In the genomic region with DNA sequence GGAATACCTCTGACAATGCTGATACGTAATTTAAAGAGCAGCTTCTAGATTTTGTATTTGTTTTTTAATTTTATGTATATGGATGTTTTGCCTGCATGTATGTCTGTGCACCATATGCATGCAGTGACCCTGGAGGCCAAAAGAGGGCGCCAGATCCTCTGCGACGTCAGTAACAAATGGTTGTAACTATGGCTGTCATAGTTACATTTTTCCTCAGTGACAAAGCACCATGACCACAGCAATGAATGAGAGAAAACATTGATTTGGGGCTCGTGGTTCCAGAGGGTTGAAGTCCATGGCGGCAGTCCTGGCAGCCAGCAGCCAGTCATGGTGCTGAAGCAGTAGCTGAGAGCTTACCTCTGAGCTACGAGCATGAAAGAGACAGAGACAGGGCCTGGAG, we compare ENCODE assay signal across 10 mouse cellular contexts. TPM values are rescaled to one million over a fixed set of nuclear protein-coding genes. Genes with fewer than 3 reads are reported as not detected.
DNase-seq lines count a peak whose midpoint lies in the region; ATAC-seq and TF ChIP-seq lines count a peak whose summit lies in the region.
"Had no signal": no experiment of that assay in that cellular context is flagged by ENCODE, and none has a peak within 500 bp of the region (broad histone marks: within the 10 kb centered on the region; RNA-seq: fewer than 3 reads in every experiment).

No protein-coding gene starts in this region.

- no peaks in the 10 kb centered on the region for H3K9me3 ChIP-seq in kidney, embryonic 14.5 days (ENCODE audit: control insufficient read depth, low read length)
- no peaks in the 10 kb centered on the region for H3K9me3 ChIP-seq in ES-Bruce4 (replicated peaks; ENCODE audit: control insufficient read depth, insufficient read depth, low read length, poor library complexity, severe bottlenecking)
- H3K9me3 ChIP-seq: midbrain, embryonic 12.5 days; stomach, embryonic 15.5 days had no signal

- 59% methylated on average over 7 of the region's 7 CpGs for WGBS in kidney, adult 2 months
- WGBS in kidney, embryonic 14.5 days = 57% methylated on average over 7 of the region's 7 CpGs

- no peak overlapping the region for H3K27ac ChIP-seq in kidney, adult 2 months (ENCODE audit: insufficient read depth, low read depth, low read length)
- H3K27ac ChIP-seq in kidney, embryonic 14.5 days (ENCODE audit: low read depth, low read length) = no peak overlapping the region
- H3K27ac ChIP-seq in ES-Bruce4 (ENCODE audit: insufficient read depth, low read length) = no peak overlapping the region
- H3K27ac ChIP-seq: midbrain, embryonic 12.5 days; stomach, embryonic 15.5 days had no signal

- no peaks in the 10 kb centered on the region for H3K36me3 ChIP-seq in kidney, adult 2 months (ENCODE audit: control insufficient read depth, insufficient read depth, low read length)
- H3K36me3 ChIP-seq in kidney, embryonic 14.5 days (ENCODE audit: control insufficient read depth, insufficient read depth, low read length) = no peaks in the 10 kb centered on the region
- no peaks in the 10 kb centered on the region for H3K36me3 ChIP-seq in ES-Bruce4 (ENCODE audit: control insufficient read depth, insufficient read depth, low read length, poor library complexity, severe bottlenecking)
- H3K36me3 ChIP-seq: midbrain, embryonic 12.5 days; stomach, embryonic 15.5 days had no signal

- no peak for DNase-seq in kidney, adult 2 months
- DNase-seq in 3T3-L1 (ENCODE audit: low read depth, low spot score) = peak; percentile 56
- peak; percentile 64 for DNase-seq in induced T-regulatory cell, adult 2 months (ENCODE audit: low read depth)
- DNase-seq in cerebellum, adult 9-10 months = no peak
- no peak for DNase-seq in right cerebral cortex, postnatal 36 days (ENCODE audit: low spot score in 2 of 2)

- ATAC-seq in kidney, embryonic 14.5 days (ENCODE audit: low FRiP score, low TSS enrichment) = no peak
- ATAC-seq in inflammation-experienced regulatory T-cells, adult 6 months = no peak

- no peaks in the 10 kb centered on the region for H3K27me3 ChIP-seq in kidney, adult 2 months (replicated peaks; ENCODE audit: control insufficient read depth, insufficient read depth, low read length)
- peaks cover under 1% of the 10 kb centered on the region; the same call in 1 of the 2 replicates for H3K27me3 ChIP-seq in kidney, embryonic 14.5 days (ENCODE audit: control insufficient read depth, insufficient read depth, low read length)
- no peaks in the 10 kb centered on the region for H3K27me3 ChIP-seq in ES-Bruce4 (ENCODE audit: control insufficient read depth, insufficient read depth, low read length, poor library complexity, severe bottlenecking)
- H3K27me3 ChIP-seq: midbrain, embryonic 12.5 days; stomach, embryonic 15.5 days had no signal

- TF ChIP-seq EP300 in ES-Bruce4 (IDR thresholded peaks at IDR 0.05; ENCODE audit: insufficient read depth, low read depth, low read length) = no peak

- H3K4me3 ChIP-seq in kidney, adult 2 months (ENCODE audit: insufficient read depth, low read depth, low read length) = no peak overlapping the region
- no peak overlapping the region for H3K4me3 ChIP-seq in kidney, embryonic 14.5 days (ENCODE audit: low read length)
- no peak overlapping the region for H3K4me3 ChIP-seq in ES-Bruce4 (ENCODE audit: low read depth, low read length)
- H3K4me3 ChIP-seq: midbrain, embryonic 12.5 days; stomach, embryonic 15.5 days had no signal

- TF ChIP-seq CTCF in kidney, adult 2 months (conservative IDR thresholded peaks at IDR 0.05; ENCODE audit: insufficient read depth, insufficient read length, low read depth, low read length) = peak; percentile 72
- peak; percentile 93 for TF ChIP-seq CTCF in ES-Bruce4 (IDR thresholded peaks at IDR 0.05; ENCODE audit: low read depth, low read length)

- H3K9ac ChIP-seq in kidney, embryonic 14.5 days (ENCODE audit: low read depth, low read length) = no peak overlapping the region
- no peak overlapping the region for H3K9ac ChIP-seq in ES-Bruce4 (ENCODE audit: low read depth, poor library complexity, severe bottlenecking)
- H3K9ac ChIP-seq: midbrain, embryonic 12.5 days; stomach, embryonic 15.5 days had no signal

- TF ChIP-seq POLR2A in kidney, adult 2 months (IDR thresholded peaks at IDR 0.05; ENCODE audit: low read depth, low read length) = no peak
- TF ChIP-seq POLR2A in ES-Bruce4 (IDR thresholded peaks at IDR 0.05; ENCODE audit: insufficient read depth, low read length) = no peak

- no peak overlapping the region for H3K4me2 ChIP-seq in kidney, embryonic 14.5 days (replicated peaks; ENCODE audit: low read depth, low read length)
- H3K4me2 ChIP-seq: midbrain, embryonic 12.5 days; stomach, embryonic 15.5 days had no signal

- no peaks in the 10 kb centered on the region for H3K4me1 ChIP-seq in kidney, adult 2 months (ENCODE audit: control insufficient read depth, insufficient read depth, low read length)
- H3K4me1 ChIP-seq in kidney, embryonic 14.5 days (ENCODE audit: control insufficient read depth, insufficient read depth, low read length) = no peaks in the 10 kb centered on the region
- no peaks in the 10 kb centered on the region for H3K4me1 ChIP-seq in ES-Bruce4 (ENCODE audit: control insufficient read depth, insufficient read depth, low read length)
- H3K4me1 ChIP-seq: midbrain, embryonic 12.5 days; stomach, embryonic 15.5 days had no signal

RNA-seq across cellular contexts. Expression of a gene that starts 36.2 kb away (rescaled TPM):
- 10.2 and 16.6 TPM in 2 replicates for polyA plus RNA-seq in kidney, adult 2 months (2012; rRNA removed)
- polyA plus RNA-seq in kidney, embryonic 14.5 days (2014; fragmentation: Nextera tagmentation; extraction: Ambion mirVana) = 0.84 and 1.0 TPM in 2 replicates
- 9.3 and 11.7 TPM in 2 replicates for polyA plus RNA-seq in ES-Bruce4 (2011; ENCODE audit: insufficient read depth, insufficient read length, low read depth, missing spikeins)
- polyA plus RNA-seq in inflammation-experienced regulatory T-cells, adult 6 months (2017; shearing (Covaris generic)) = 10 to 100 TPM; 18.3 to 32.3 (median 19.9) TPM
- polyA plus RNA-seq: midbrain, embryonic 12.5 days had no signal

RNA-seq across cellular contexts. Expression of a gene that starts 50.2 kb away (rescaled TPM):
- 14.5 and 14.8 TPM in 2 replicates for polyA plus RNA-seq in kidney, adult 2 months (2012; rRNA removed)
- polyA plus RNA-seq in kidney, embryonic 14.5 days (2014; fragmentation: Nextera tagmentation; extraction: Ambion mirVana) = 57.7 and 62.2 TPM in 2 replicates
- 99.7 and 109 TPM in 2 replicates for polyA plus RNA-seq in ES-Bruce4 (2011; ENCODE audit: insufficient read depth, insufficient read length, low read depth, missing spikeins)
- polyA plus RNA-seq in inflammation-experienced regulatory T-cells, adult 6 months (2017; shearing (Covaris generic)) = 10 to 100 TPM; 32.4 to 55.2 (median 40.2) TPM

RNA-seq across cellular contexts. Expression of a gene that starts 53.2 kb away (rescaled TPM):
- 7.1 and 8.8 TPM in 2 replicates for polyA plus RNA-seq in kidney, adult 2 months (2012; rRNA removed)
- polyA plus RNA-seq in kidney, embryonic 14.5 days (2014; fragmentation: Nextera tagmentation; extraction: Ambion mirVana) = 1.7 and 3.1 TPM in 2 replicates
- not detected in 2 replicates for polyA plus RNA-seq in ES-Bruce4 (2011; ENCODE audit: insufficient read depth, insufficient read length, low read depth, missing spikeins)
- 10 to 100 TPM in 2 of 3 experiments, 1 to 10 TPM in 1; 8.3 to 26.9 (median 19.1) TPM for polyA plus RNA-seq in inflammation-experienced regulatory T-cells, adult 6 months (2017; shearing (Covaris generic))

RNA-seq across cellular contexts. Expression of a gene that starts 57.0 kb away (rescaled TPM):
- polyA plus RNA-seq in kidney, adult 2 months (2012; rRNA removed) = 8.2 and 14.6 TPM in 2 replicates
- polyA plus RNA-seq in kidney, embryonic 14.5 days (2014; fragmentation: Nextera tagmentation; extraction: Ambion mirVana) = not detected in 2 replicates
- polyA plus RNA-seq in ES-Bruce4 (2011; ENCODE audit: insufficient read depth, insufficient read length, low read depth, missing spikeins) = not detected in 2 replicates
- polyA plus RNA-seq in inflammation-experienced regulatory T-cells, adult 6 months (2017; shearing (Covaris generic)) = under 1 TPM in 1 of 3 experiments, not detected in 2; 0.99 TPM
- polyA plus RNA-seq: midbrain, embryonic 12.5 days; stomach, embryonic 15.5 days had no signal

Comparison
In these comparisons a context has a peak if more than half of its experiments do, and no peak if none do; other contexts are left out.
1. DNase-seq: peak in 3T3-L1 (single experiment) and induced T-regulatory cell, adult 2 months (single experiment); none in kidney, adult 2 months (single experiment), cerebellum, adult 9-10 months (single experiment) and right cerebral cortex, postnatal 36 days (0 of 2).